Mouse (Mus musculus): ENCODE measurements around the gene Rpl4.
"Not testable (repeated sequence)": the region's sequence is repeated elsewhere in the genome, so short reads cannot be mapped to it uniquely, and the experiment has no call there.

Gene Rpl4

GRCm38 (mm10) chr9:64198068-64198762 lies 25.0 kb downstream of the Rpl4 start:
- no peak for DNase-seq

GRCm38 (mm10) chr9:64198763-64199418 lies 25.7 kb downstream of the Rpl4 start:
- not testable (repeated sequence) for DNase-seq

GRCm38 (mm10) chr9:64199897-64200296 lies 26.7 kb downstream of the Rpl4 start:
- DNase-seq: peak; percentile 50 to 54

- DNase-seq: no peak
Measured at GRCm38 (mm10) chr9:64202331-64202730, 29.2 kb downstream of the Rpl4 start.

- no peak for DNase-seq
Measured at GRCm38 (mm10) chr9:64202866-64203265, 29.7 kb downstream of the Rpl4 start.

GRCm38 (mm10) chr9:64207509-64208084 lies 34.4 kb downstream of the Rpl4 start:
- peak; percentile 20 to 30 for DNase-seq

- no peak for DNase-seq
Measured at GRCm38 (mm10) chr9:64214452-64214851, 41.3 kb downstream of the Rpl4 start.

- DNase-seq: no peak
Measured at GRCm38 (mm10) chr9:64216090-64216489, 42.9 kb downstream of the Rpl4 start.

- no peak for DNase-seq
Measured at GRCm38 (mm10) chr9:64216641-64217040, 43.5 kb downstream of the Rpl4 start.

- no peak for DNase-seq
Measured at GRCm38 (mm10) chr9:64217887-64218286, 44.7 kb downstream of the Rpl4 start.

- DNase-seq: no peak
Measured at GRCm38 (mm10) chr9:64219305-64219704, 46.1 kb downstream of the Rpl4 start.

- no peak for DNase-seq
Measured at GRCm38 (mm10) chr9:64219772-64220420, 46.7 kb downstream of the Rpl4 start.

- DNase-seq: no peak
Measured at GRCm38 (mm10) chr9:64220603-64221002, 47.4 kb downstream of the Rpl4 start.

GRCm38 (mm10) chr9:64221480-64221879 lies 48.3 kb downstream of the Rpl4 start:
- no peak for DNase-seq

GRCm38 (mm10) chr9:64222098-64222497 lies 48.9 kb downstream of the Rpl4 start:
- no peak for DNase-seq

- DNase-seq: no peak
Measured at GRCm38 (mm10) chr9:64225805-64226204, 52.6 kb downstream of the Rpl4 start.

- DNase-seq: no peak
Measured at GRCm38 (mm10) chr9:64227736-64228135, 54.6 kb downstream of the Rpl4 start.
